ENCODE assay signal across 20 mouse cellular contexts in the genomic region with DNA sequence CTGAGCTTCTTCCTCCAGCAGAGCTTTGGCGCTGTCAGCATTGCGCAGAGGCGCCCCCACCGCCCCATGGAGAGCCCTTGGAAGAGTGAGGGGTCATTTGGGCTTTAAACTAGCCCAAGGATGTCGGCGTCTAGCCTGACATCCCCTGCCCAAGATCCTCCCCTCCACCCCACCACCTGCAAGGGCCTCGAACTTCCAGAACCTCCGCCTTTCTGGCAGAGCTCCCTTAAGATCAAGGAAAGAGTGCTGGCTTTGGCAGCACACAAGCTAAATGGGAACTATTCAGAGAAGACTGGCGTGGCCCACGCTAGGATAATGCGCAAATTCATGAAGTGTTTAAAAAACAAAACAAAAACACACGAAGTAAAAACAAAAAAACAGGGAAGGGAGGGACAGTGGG. TPM values are rescaled to one million over a fixed set of nuclear protein-coding genes. Genes with fewer than 3 reads are reported as not detected.
DNase-seq lines count a peak whose midpoint lies in the region; ATAC-seq and TF ChIP-seq lines count a peak whose summit lies in the region.
"Had no signal": no experiment of that assay in that cellular context is flagged by ENCODE, and none has a peak within 500 bp of the region (broad histone marks: within the 10 kb centered on the region; RNA-seq: fewer than 3 reads in every experiment).

No protein-coding gene starts in this region.

- H3K4me3 ChIP-seq in heart, embryonic 12.5 days: no peak overlapping the region
- no peak overlapping the region for H3K4me3 ChIP-seq in heart, adult 2 months
- no peak overlapping the region for H3K4me3 ChIP-seq in hindbrain, postnatal 0 days (ENCODE audit: low read length)
- no peak overlapping the region for H3K4me3 ChIP-seq in midbrain, embryonic 15.5 days
- H3K4me3 ChIP-seq in intestine, embryonic 15.5 days (replicated peaks): no peak overlapping the region
- H3K4me3 ChIP-seq: embryonic facial prominence, embryonic 15.5 days; megakaryocyte, embryonic 14.5 days had no signal

- intact Hi-C loops in heart, adult 2 months (cut with DNase I): no loop called here

- no peaks in the 10 kb centered on the region for H3K36me3 ChIP-seq in heart, embryonic 12.5 days
- no peaks in the 10 kb centered on the region for H3K36me3 ChIP-seq in heart, adult 2 months (ENCODE audit: control insufficient read depth, insufficient read depth, low read length)
- no peaks in the 10 kb centered on the region for H3K36me3 ChIP-seq in hindbrain, postnatal 0 days (ENCODE audit: insufficient read depth, low read length)
- no peaks in the 10 kb centered on the region for H3K36me3 ChIP-seq in midbrain, embryonic 15.5 days (replicated peaks)
- H3K36me3 ChIP-seq in intestine, embryonic 15.5 days: no peaks in the 10 kb centered on the region
- H3K36me3 ChIP-seq: embryonic facial prominence, embryonic 15.5 days had no signal

- DNase-seq in heart, adult 2 months: no peak
- DNase-seq in R1 (ENCODE audit: low read depth, low spot score): peak; percentile 73
- DNase-seq in hindbrain, postnatal 0 days (ENCODE audit: low spot score): no peak
- no peak for DNase-seq in retina, embryonic 14.5 days (ENCODE audit: low spot score)
- DNase-seq: heart, adult 11 months; heart, postnatal 14 days; kidney, adult 2 months; kidney, postnatal 4 days; left cerebral cortex, postnatal 4 days; right cerebral cortex, postnatal 25 days had no signal

- TF ChIP-seq CTCF in heart, adult 2 months (IDR thresholded peaks at IDR 0.05): no peak
- TF ChIP-seq CTCF in hindbrain, postnatal 0 days (IDR thresholded peaks at IDR 0.05; ENCODE audit: low read depth): no peak

- no peaks in the 10 kb centered on the region for H3K9me3 ChIP-seq in heart, embryonic 12.5 days (replicated peaks)
- H3K9me3 ChIP-seq in hindbrain, postnatal 0 days (ENCODE audit: low read length): no peaks in the 10 kb centered on the region
- H3K9me3 ChIP-seq in midbrain, embryonic 15.5 days: no peaks in the 10 kb centered on the region
- H3K9me3 ChIP-seq in intestine, embryonic 15.5 days: no peaks in the 10 kb centered on the region
- H3K9me3 ChIP-seq: embryonic facial prominence, embryonic 15.5 days had no signal

- no peak for TF ChIP-seq EP300 in heart, adult 2 months (IDR thresholded peaks at IDR 0.05; ENCODE audit: insufficient read depth, low read depth, low read length)

- TF ChIP-seq POLR2A in heart, adult 2 months (IDR thresholded peaks at IDR 0.05; ENCODE audit: insufficient read depth, low read depth, low read length): no peak

- ATAC-seq in heart, embryonic 12.5 days (ENCODE audit: insufficient number of reproducible peaks, low FRiP score): no peak
- ATAC-seq in hindbrain, postnatal 0 days: peak; percentile 36; the same call in 1 of the 2 replicates
- peak; percentile 16; the same call in 1 of the 2 replicates for ATAC-seq in midbrain, embryonic 15.5 days (replicated peaks)
- no peak for ATAC-seq in intestine, embryonic 15.5 days
- ATAC-seq: forebrain, embryonic 14.5 days; lung, postnatal 0 days had no signal

- H3K4me1 ChIP-seq in heart, embryonic 12.5 days (replicated peaks): peaks cover 19% of the 10 kb centered on the region
- H3K4me1 ChIP-seq in heart, adult 2 months (ENCODE audit: control insufficient read depth, insufficient read depth, low read length): no peaks in the 10 kb centered on the region
- H3K4me1 ChIP-seq in hindbrain, postnatal 0 days (ENCODE audit: insufficient read depth, low read length): no peaks in the 10 kb centered on the region
- peaks cover 24% of the 10 kb centered on the region for H3K4me1 ChIP-seq in midbrain, embryonic 15.5 days
- H3K4me1 ChIP-seq in intestine, embryonic 15.5 days (replicated peaks): no peaks in the 10 kb centered on the region

- 28% methylated on average over 12 of the region's 12 CpGs for WGBS in heart, embryonic 12.5 days
- WGBS in heart, adult 2 months: 45% methylated on average over 12 of the region's 12 CpGs
- WGBS in hindbrain, postnatal 0 days: 16% methylated on average over 12 of the region's 12 CpGs
- 18% methylated on average over 12 of the region's 12 CpGs for WGBS in midbrain, embryonic 15.5 days
- WGBS in intestine, embryonic 15.5 days: 17% methylated on average over 12 of the region's 12 CpGs

- peaks cover 63% of the 10 kb centered on the region for H3K27me3 ChIP-seq in heart, embryonic 12.5 days (replicated peaks)
- H3K27me3 ChIP-seq in heart, adult 2 months (ENCODE audit: control insufficient read depth, insufficient read depth, low read length): peaks cover 18% of the 10 kb centered on the region
- peaks cover 46% of the 10 kb centered on the region for H3K27me3 ChIP-seq in hindbrain, postnatal 0 days (ENCODE audit: insufficient read depth, low read length)
- peaks cover 35% of the 10 kb centered on the region for H3K27me3 ChIP-seq in midbrain, embryonic 15.5 days (replicated peaks)
- peaks cover 57% of the 10 kb centered on the region for H3K27me3 ChIP-seq in intestine, embryonic 15.5 days (replicated peaks)

- H3K27ac ChIP-seq in heart, embryonic 12.5 days (ENCODE audit: poor library complexity, severe bottlenecking): no peak overlapping the region
- no peak overlapping the region for H3K27ac ChIP-seq in heart, adult 2 months
- H3K27ac ChIP-seq in hindbrain, postnatal 0 days: no peak overlapping the region
- H3K27ac ChIP-seq in midbrain, embryonic 15.5 days: no peak overlapping the region
- H3K27ac ChIP-seq in intestine, embryonic 15.5 days: no peak overlapping the region
- H3K27ac ChIP-seq: embryonic facial prominence, embryonic 15.5 days; liver, embryonic 14.5 days had no signal

- H3K4me2 ChIP-seq in heart, embryonic 12.5 days: peak overlapping the region; percentile 50; the same call in 1 of the 2 replicates
- no peak overlapping the region for H3K4me2 ChIP-seq in hindbrain, postnatal 0 days (ENCODE audit: low read depth, low read length)
- H3K4me2 ChIP-seq in midbrain, embryonic 15.5 days: peak overlapping the region; percentile 32; the same call in 1 of the 2 replicates
- no peak overlapping the region for H3K4me2 ChIP-seq in intestine, embryonic 15.5 days (replicated peaks)

- no peak overlapping the region for H3K9ac ChIP-seq in heart, embryonic 12.5 days
- H3K9ac ChIP-seq in heart, adult 2 months (ENCODE audit: low read depth, low read length): no peak overlapping the region
- no peak overlapping the region for H3K9ac ChIP-seq in hindbrain, postnatal 0 days (replicated peaks; ENCODE audit: low read length)
- H3K9ac ChIP-seq in midbrain, embryonic 15.5 days: no peak overlapping the region
- no peak overlapping the region for H3K9ac ChIP-seq in intestine, embryonic 15.5 days
- H3K9ac ChIP-seq: embryonic facial prominence, embryonic 15.5 days; liver, embryonic 14.5 days had no signal

- no peaks in the 10 kb centered on the region for H3K79me2 ChIP-seq in heart, adult 2 months (replicated peaks; ENCODE audit: control insufficient read depth, insufficient read depth, low read length)

RNA-seq across cellular contexts. Expression of a gene that starts 21.4 kb away (rescaled TPM):
- polyA plus RNA-seq in heart, embryonic 12.5 days (2016; fragmentation: Nextera tagmentation; extraction: Ambion mirVana): 0.15 TPM in 1 of 2 replicates, not detected in the other
- total RNA-seq in heart, adult 2 months (2021): not detected
- not detected in 2 replicates for polyA plus RNA-seq in heart, adult 2 months (2012; rRNA removed)
- total RNA-seq in hindbrain, postnatal 0 days (2014; rRNA removed): 27.6 and 48.4 TPM in 2 replicates
- polyA plus RNA-seq in hindbrain, postnatal 0 days (2015; fragmentation: Nextera tagmentation; extraction: Ambion mirVana): 31.1 and 33.2 TPM in 2 replicates
- 83.5 and 83.6 TPM in 2 replicates for polyA plus RNA-seq in midbrain, embryonic 15.5 days (2015; fragmentation: Nextera tagmentation; extraction: Ambion mirVana)
- 0.09 TPM in 1 of 2 replicates, not detected in the other for polyA plus RNA-seq in intestine, embryonic 15.5 days (2015; fragmentation: Nextera tagmentation; extraction: Ambion mirVana)
- total RNA-seq: adrenal gland, postnatal 4 days; heart, postnatal 14 days had no signal
- polyA plus RNA-seq: C2C12; kidney, adult 2 months; lung, postnatal 0 days had no signal

Comparison
In these comparisons a context has a peak if more than half of its experiments do, and no peak if none do; other contexts are left out.
1. ATAC-seq: peak in hindbrain, postnatal 0 days (single experiment) and midbrain, embryonic 15.5 days (single experiment); none in heart, embryonic 12.5 days (single experiment) and intestine, embryonic 15.5 days (single experiment).
2. H3K4me2 ChIP-seq: peak in heart, embryonic 12.5 days (single experiment) and midbrain, embryonic 15.5 days (single experiment); none in hindbrain, postnatal 0 days (single experiment) and intestine, embryonic 15.5 days (single experiment).
3. RNA of a gene that starts 21.4 kb away (polyA plus RNA-seq): 83.5 to 83.6 TPM in midbrain, embryonic 15.5 days and 31.1 to 33.2 TPM in hindbrain, postnatal 0 days; 0.15 TPM in heart, embryonic 12.5 days, 0.09 TPM in intestine, embryonic 15.5 days and not detected in heart, adult 2 months; every median in the first group is over 10 times any median in the second.